Mouse (Mus musculus): ENCODE measurements around the gene Pla2g7. TPM values are rescaled to one million over a fixed set of nuclear protein-coding genes. Genes with fewer than 3 reads are reported as not detected.

Gene Pla2g7
- polyA plus RNA-seq, 1 experiment from 2014 or later = 9.8 TPM

DNA sequence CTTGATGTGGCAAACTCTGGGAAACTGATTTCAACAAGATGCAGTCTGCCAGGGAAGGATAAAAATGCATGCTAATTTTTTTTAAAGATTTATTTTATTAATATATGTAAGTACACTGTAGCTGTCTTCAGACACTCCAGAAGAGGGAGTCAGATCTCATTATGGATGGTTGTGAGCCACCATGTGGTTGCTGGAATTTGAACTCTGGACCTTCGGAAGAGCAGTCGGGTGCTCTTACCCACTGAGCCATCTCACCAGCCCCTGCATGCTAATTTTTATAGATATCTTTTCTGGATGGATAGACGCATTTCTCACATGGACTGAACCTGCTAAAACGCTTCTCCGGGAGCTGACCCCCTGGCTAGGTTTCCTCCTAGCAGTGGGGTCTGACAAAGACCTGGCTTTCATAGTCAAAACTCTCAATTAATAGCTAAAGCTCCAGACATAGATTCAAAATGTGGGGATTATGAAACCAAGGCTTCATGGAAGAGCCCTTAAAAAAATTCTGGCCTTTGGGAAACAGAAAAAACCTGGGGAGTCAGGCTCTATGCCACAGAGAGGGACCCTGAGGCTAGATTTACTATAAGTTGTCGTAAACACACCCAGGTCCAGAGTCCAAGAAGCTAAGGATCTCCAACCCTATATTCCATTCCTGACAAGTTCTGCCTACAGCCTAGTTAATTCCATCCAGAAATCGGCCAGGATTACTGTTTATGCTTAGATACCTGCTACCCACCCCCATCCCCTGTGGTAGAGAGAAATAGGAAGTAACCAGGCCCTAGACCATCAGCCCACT, 4.5 kb upstream of the Pla2g7 start:
- Histone ChIP-seq H3K27me3 (ENCODE audit: control insufficient read depth, insufficient read depth, low read length) (no peaks in the 10 kb centered on the region), H3K9me3 (replicated peaks; ENCODE audit: control insufficient read depth, low read length) (no peaks in the 10 kb centered on the region), H3K36me3 (replicated peaks; ENCODE audit: control insufficient read depth, insufficient read depth, low read depth, low read length) (no peaks in the 10 kb centered on the region), H3K4me2 (ENCODE audit: low read depth, low read length) (no peak overlapping the region), H3K4me3 (ENCODE audit: low read depth, low read length) (no peak overlapping the region), H3K9ac (replicated peaks; ENCODE audit: low read length) (no peak overlapping the region), H3K4me1 (ENCODE audit: control insufficient read depth, insufficient read depth, low read length) (no peaks in the 10 kb centered on the region), H3K27ac (replicated peaks; ENCODE audit: low read depth, low read length) (no peak overlapping the region)
- DNase-seq (ENCODE audit: low spot score) (no peak), ATAC-seq (replicated peaks; ENCODE audit: insufficient number of reproducible peaks, low FRiP score, low TSS enrichment, low read depth) (no peak)
- 84% methylated on average over 7 of the region's 7 CpGs for WGBS

DNA sequence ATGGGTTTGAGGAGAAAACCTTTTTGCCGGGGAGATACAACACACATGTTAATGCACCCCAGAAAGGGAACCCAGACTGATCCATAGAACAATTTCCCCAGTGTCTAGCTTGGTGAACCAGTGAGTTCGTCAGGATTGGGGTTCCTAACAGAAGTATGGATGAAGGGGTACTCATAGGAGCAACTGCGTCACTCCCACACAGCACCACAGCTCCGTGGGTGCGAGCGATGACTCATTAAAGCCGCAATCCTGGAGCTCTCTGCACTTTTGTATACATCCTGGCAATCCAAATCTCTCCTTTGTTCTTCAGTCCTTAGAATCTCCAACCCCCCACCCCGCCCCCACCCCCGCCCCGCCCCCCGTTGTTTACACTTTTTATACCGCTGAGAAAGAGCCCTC, 306 bp upstream of the Pla2g7 start:
- Histone ChIP-seq H3K9ac (replicated peaks; ENCODE audit: low read length) (peak overlapping the region; percentile 59), H3K4me2 (ENCODE audit: low read depth, low read length) (peak overlapping the region; percentile 77), H3K9me3 (replicated peaks; ENCODE audit: control insufficient read depth, low read length) (no peaks in the 10 kb centered on the region), H3K36me3 (replicated peaks; ENCODE audit: control insufficient read depth, insufficient read depth, low read depth, low read length) (no peaks in the 10 kb centered on the region), H3K27me3 (ENCODE audit: control insufficient read depth, insufficient read depth, low read length) (no peaks in the 10 kb centered on the region), H3K4me1 (ENCODE audit: control insufficient read depth, insufficient read depth, low read length) (no peaks in the 10 kb centered on the region), H3K4me3 (ENCODE audit: low read depth, low read length) (peak overlapping the region; percentile 37), H3K27ac (replicated peaks; ENCODE audit: low read depth, low read length) (no peak overlapping the region)
- ATAC-seq (replicated peaks; ENCODE audit: insufficient number of reproducible peaks, low FRiP score, low TSS enrichment, low read depth) (peak; percentile 61), DNase-seq (ENCODE audit: low spot score) (no peak)
- WGBS = 9% methylated on average over 12 of the region's 12 CpGs

DNA sequence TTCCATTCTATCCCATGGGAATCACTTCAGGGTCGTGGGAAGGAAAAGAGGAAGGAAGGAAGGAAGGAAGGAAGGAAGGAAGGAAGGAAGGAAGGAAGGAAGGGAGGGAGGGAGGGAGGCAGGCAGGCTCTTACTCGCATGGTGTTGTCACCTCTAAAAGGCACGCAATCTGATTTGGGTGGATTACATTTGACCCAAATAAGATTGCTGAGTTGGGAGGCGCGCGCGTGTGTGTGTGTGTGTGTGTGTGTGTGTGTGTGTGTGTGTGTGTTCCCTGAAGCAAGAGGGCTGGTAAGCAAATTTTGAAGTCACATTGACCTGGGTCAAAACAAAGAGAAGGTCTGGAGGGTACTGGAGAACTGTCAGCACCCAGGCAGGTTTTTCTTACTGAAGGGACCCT, 1.4 kb downstream of the Pla2g7 start:
- Histone ChIP-seq H3K4me3 (ENCODE audit: low read depth, low read length) (no peak overlapping the region), H3K27ac (replicated peaks; ENCODE audit: low read depth, low read length) (no peak overlapping the region), H3K9ac (replicated peaks; ENCODE audit: low read length) (no peak overlapping the region), H3K27me3 (ENCODE audit: control insufficient read depth, insufficient read depth, low read length) (no peaks in the 10 kb centered on the region), H3K4me1 (ENCODE audit: control insufficient read depth, insufficient read depth, low read length) (no peaks in the 10 kb centered on the region), H3K4me2 (ENCODE audit: low read depth, low read length) (no peak overlapping the region), H3K9me3 (replicated peaks; ENCODE audit: control insufficient read depth, low read length) (no peaks in the 10 kb centered on the region), H3K36me3 (replicated peaks; ENCODE audit: control insufficient read depth, insufficient read depth, low read depth, low read length) (no peaks in the 10 kb centered on the region)
- no peak for ATAC-seq (replicated peaks; ENCODE audit: insufficient number of reproducible peaks, low FRiP score, low TSS enrichment, low read depth)
- 67% methylated on average over 7 of the region's 7 CpGs for WGBS
- DNase-seq (ENCODE audit: low spot score) = no peak

DNA sequence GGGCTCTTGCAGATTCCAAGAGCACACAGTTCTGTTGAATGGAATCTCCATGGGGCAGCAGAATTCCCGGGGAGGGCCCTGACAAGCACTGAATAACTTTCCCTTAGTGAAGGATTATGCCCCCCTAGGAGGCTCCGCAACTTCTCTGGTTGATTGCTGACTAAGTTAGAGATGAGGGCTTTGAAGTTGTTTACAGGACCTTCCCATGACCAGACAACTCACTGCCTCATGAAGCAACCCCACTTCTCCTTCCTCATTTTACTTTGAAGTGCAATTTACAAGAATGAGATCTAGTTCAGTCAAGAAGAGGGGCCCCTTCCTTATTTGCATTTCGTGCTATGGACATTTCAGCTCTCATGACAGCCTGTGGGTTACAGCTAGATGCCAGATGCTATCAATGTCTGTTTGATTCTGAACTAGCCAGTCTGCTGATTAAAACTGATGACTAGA, 5.8 kb downstream of the Pla2g7 start:
- Histone ChIP-seq H3K4me1 (ENCODE audit: control insufficient read depth, insufficient read depth, low read length) (no peaks in the 10 kb centered on the region), H3K36me3 (replicated peaks; ENCODE audit: control insufficient read depth, insufficient read depth, low read depth, low read length) (no peaks in the 10 kb centered on the region), H3K4me3 (ENCODE audit: low read depth, low read length) (no peak overlapping the region), H3K27ac (replicated peaks; ENCODE audit: low read depth, low read length) (no peak overlapping the region), H3K4me2 (ENCODE audit: low read depth, low read length) (no peak overlapping the region), H3K9ac (replicated peaks; ENCODE audit: low read length) (no peak overlapping the region), H3K9me3 (replicated peaks; ENCODE audit: control insufficient read depth, low read length) (no peaks in the 10 kb centered on the region), H3K27me3 (ENCODE audit: control insufficient read depth, insufficient read depth, low read length) (no peaks in the 10 kb centered on the region)
- DNase-seq (ENCODE audit: low spot score) = no peak
- ATAC-seq (replicated peaks; ENCODE audit: insufficient number of reproducible peaks, low FRiP score, low TSS enrichment, low read depth) = no peak
- 35% methylated on average over 3 of the region's 3 CpGs for WGBS

DNA sequence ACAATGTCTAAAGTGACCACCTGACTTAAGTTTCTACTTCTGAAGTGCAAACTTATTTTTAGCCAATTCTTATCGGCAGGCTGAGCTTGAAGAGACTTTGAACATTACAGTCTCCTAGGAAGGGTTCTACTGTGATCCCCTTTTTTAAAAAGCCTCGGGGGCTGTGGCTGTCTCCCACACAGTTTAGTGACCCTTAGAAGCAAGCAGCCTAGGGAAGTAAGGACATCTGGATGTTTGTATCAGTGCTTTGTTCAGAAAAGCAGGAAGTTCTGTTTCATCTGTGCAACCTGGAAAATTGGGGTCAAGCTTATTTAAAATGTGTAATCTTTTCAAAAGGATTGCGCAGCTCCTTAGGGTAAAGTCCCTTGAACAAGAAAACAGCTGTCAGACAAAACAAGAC, 12.6 kb downstream of the Pla2g7 start:
- H3K4me3 ChIP-seq (ENCODE audit: low read depth, low read length) = no peak overlapping the region
- no peaks in the 10 kb centered on the region for H3K4me1 ChIP-seq (ENCODE audit: control insufficient read depth, insufficient read depth, low read length)
- no peaks in the 10 kb centered on the region for H3K9me3 ChIP-seq (replicated peaks; ENCODE audit: control insufficient read depth, low read length)
- H3K36me3 ChIP-seq (replicated peaks; ENCODE audit: control insufficient read depth, insufficient read depth, low read depth, low read length) = no peaks in the 10 kb centered on the region
- ATAC-seq (replicated peaks; ENCODE audit: insufficient number of reproducible peaks, low FRiP score, low TSS enrichment, low read depth) (no peak), DNase-seq (ENCODE audit: low spot score) (peak; percentile 36)
- H3K4me2 ChIP-seq (ENCODE audit: low read depth, low read length) = no peak overlapping the region
- no peak overlapping the region for H3K9ac ChIP-seq (replicated peaks; ENCODE audit: low read length)
- 11% methylated on average over 3 of the region's 3 CpGs for WGBS
- H3K27ac ChIP-seq (replicated peaks; ENCODE audit: low read depth, low read length) = no peak overlapping the region
- H3K27me3 ChIP-seq (ENCODE audit: control insufficient read depth, insufficient read depth, low read length) = no peaks in the 10 kb centered on the region

DNA sequence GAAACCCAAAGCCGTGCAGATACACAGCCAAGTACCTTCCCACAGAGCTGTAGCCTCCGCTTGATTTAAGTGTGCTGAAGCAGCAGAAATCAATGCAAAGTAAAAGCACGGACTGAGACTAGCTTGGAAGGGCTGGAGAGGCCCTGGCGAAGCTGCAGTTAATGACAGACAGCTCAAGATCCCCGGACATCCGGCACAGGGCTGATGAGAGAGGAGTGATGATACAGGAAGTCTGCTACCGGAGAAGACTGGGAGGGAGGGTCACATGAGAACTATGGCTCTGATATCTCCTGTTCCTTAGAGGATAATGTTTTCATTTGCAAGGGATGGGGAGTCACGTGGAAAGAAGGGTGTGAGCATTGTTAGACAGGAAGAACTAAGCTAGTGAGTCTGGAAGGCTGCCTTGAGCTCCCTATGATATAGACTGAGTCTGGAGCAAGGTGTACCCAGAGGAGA, 13.1 kb downstream of the Pla2g7 start:
- no peaks in the 10 kb centered on the region for H3K9me3 ChIP-seq (replicated peaks; ENCODE audit: control insufficient read depth, low read length)
- no peaks in the 10 kb centered on the region for H3K4me1 ChIP-seq (ENCODE audit: control insufficient read depth, insufficient read depth, low read length)
- H3K27me3 ChIP-seq (ENCODE audit: control insufficient read depth, insufficient read depth, low read length) = no peaks in the 10 kb centered on the region
- no peak overlapping the region for H3K4me3 ChIP-seq (ENCODE audit: low read depth, low read length)
- H3K27ac ChIP-seq (replicated peaks; ENCODE audit: low read depth, low read length) = no peak overlapping the region; the same call in 1 of the 2 replicates
- no peaks in the 10 kb centered on the region for H3K36me3 ChIP-seq (replicated peaks; ENCODE audit: control insufficient read depth, insufficient read depth, low read depth, low read length)
- H3K9ac ChIP-seq (replicated peaks; ENCODE audit: low read length) = no peak overlapping the region
- ATAC-seq (replicated peaks; ENCODE audit: insufficient number of reproducible peaks, low FRiP score, low TSS enrichment, low read depth) (peak; percentile 54), DNase-seq (ENCODE audit: low spot score) (peak; percentile 47)
- 12% methylated on average over 8 of the region's 8 CpGs for WGBS
- no peak overlapping the region for H3K4me2 ChIP-seq (ENCODE audit: low read depth, low read length)

DNA sequence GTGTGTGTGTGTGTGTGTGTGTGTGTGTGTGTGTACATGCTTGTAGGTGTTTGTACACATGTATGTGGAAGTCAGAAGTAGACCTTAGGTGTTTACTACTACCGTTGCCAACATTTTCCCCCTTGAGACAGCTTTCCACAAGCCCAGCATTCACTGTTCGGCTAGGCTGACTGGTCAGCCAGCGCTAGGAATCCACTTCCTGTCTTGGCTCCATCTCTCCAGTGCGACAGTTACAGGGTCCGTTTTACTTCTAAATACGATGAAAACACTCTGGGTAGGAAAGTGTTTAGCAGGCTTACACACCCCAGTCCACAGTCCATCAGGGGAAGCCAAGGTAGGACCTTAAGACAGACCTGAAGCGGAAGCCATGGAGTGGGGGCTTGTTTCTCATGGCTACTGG, 16.9 kb downstream of the Pla2g7 start:
- Histone ChIP-seq H3K9me3 (replicated peaks; ENCODE audit: control insufficient read depth, low read length) (no peaks in the 10 kb centered on the region), H3K9ac (replicated peaks; ENCODE audit: low read length) (no peak overlapping the region), H3K4me2 (ENCODE audit: low read depth, low read length) (no peak overlapping the region), H3K4me1 (ENCODE audit: control insufficient read depth, insufficient read depth, low read length) (no peaks in the 10 kb centered on the region), H3K27me3 (ENCODE audit: control insufficient read depth, insufficient read depth, low read length) (no peaks in the 10 kb centered on the region), H3K4me3 (ENCODE audit: low read depth, low read length) (no peak overlapping the region), H3K36me3 (replicated peaks; ENCODE audit: control insufficient read depth, insufficient read depth, low read depth, low read length) (no peaks in the 10 kb centered on the region), H3K27ac (replicated peaks; ENCODE audit: low read depth, low read length) (no peak overlapping the region)
- no peak for ATAC-seq (replicated peaks; ENCODE audit: insufficient number of reproducible peaks, low FRiP score, low TSS enrichment, low read depth)
- no peak for DNase-seq (ENCODE audit: low spot score)
- WGBS = 78% methylated on average over 7 of the region's 7 CpGs

DNA sequence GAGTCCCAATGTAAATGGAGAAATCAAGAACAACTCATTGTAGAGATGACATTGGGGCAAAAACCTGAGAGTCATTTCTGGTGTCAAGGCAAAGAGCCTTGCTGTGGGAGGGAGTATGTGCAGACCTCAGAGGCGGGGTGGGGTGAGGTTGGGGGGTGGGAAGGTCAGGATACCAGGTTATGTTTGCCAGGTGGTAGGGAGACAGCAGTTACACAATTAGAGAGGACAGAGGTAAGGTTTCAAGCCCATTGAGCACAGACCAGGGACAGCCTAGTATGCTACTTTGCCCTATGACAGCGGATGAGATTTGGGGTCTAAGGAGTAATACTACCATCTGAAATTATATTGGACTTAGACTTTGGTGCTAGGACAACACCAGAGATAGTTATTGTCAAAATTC, 19.4 kb downstream of the Pla2g7 start:
- Histone ChIP-seq H3K9me3 (replicated peaks; ENCODE audit: control insufficient read depth, low read length) (no peaks in the 10 kb centered on the region), H3K4me3 (ENCODE audit: low read depth, low read length) (no peak overlapping the region), H3K4me2 (ENCODE audit: low read depth, low read length) (no peak overlapping the region), H3K27ac (replicated peaks; ENCODE audit: low read depth, low read length) (no peak overlapping the region), H3K36me3 (replicated peaks; ENCODE audit: control insufficient read depth, insufficient read depth, low read depth, low read length) (no peaks in the 10 kb centered on the region), H3K4me1 (ENCODE audit: control insufficient read depth, insufficient read depth, low read length) (no peaks in the 10 kb centered on the region), H3K27me3 (ENCODE audit: control insufficient read depth, insufficient read depth, low read length) (no peaks in the 10 kb centered on the region), H3K9ac (replicated peaks; ENCODE audit: low read length) (no peak overlapping the region)
- no peak for ATAC-seq (replicated peaks; ENCODE audit: insufficient number of reproducible peaks, low FRiP score, low TSS enrichment, low read depth)
- DNase-seq (ENCODE audit: low spot score) = no peak
- 85% methylated on average over 2 of the region's 2 CpGs for WGBS
